Mouse (Mus musculus) heart, postnatal 0 days (tissue): ENCODE results near the gene Ccrl2.

ENCODE experiments used
- CTCF ChIP-seq: IDR thresholded peaks from 2 replicates; pipeline ENCODE4 v1.5.1; 2016; ENCODE audit warnings: antibody characterized with exemption, control low read depth, low read depth
- EP300 ChIP-seq: IDR thresholded peaks from 2 replicates; pipeline ENCODE4 v1.6.1; 2016; ENCODE audit warnings: antibody characterized with exemption, low read depth

- TF ChIP-seq CTCF (no peak), EP300 (no peak)
Measured at GRCm38 (mm10) chr9:111012041-111012440, 45.3 kb downstream of the Ccrl2 start.
